Mouse (Mus musculus) monocyte, adult 5-6 weeks (primary cell): ENCODE results near the gene 0610030E20Rik. TPM values are rescaled to one million over a fixed set of nuclear protein-coding genes. Genes with fewer than 3 reads are reported as not detected.

Source experiments
- ATAC-seq: fragments of 153-309, 156-312 bp; replicated peaks from 2 replicates; pipeline ENCODE4 v1.8.0; 2017; ENCODE audit warnings: mild to moderate bottlenecking; ENCODE audit not compliant: low TSS enrichment, insufficient number of reproducible peaks, severe bottlenecking, poor library complexity, low FRiP score
- total RNA-seq: library from RNA; stranded (forward); fragments of 200-1000, 200-491, 200-594 nt; gene quantifications from 3 replicates; pipeline ENCODE4 v1.2.3, GENCODE M21; 2017

0610030E20Rik gene
- total RNA-seq, 1 experiment from 2014 or later, result 20.1 TPM

DNA sequence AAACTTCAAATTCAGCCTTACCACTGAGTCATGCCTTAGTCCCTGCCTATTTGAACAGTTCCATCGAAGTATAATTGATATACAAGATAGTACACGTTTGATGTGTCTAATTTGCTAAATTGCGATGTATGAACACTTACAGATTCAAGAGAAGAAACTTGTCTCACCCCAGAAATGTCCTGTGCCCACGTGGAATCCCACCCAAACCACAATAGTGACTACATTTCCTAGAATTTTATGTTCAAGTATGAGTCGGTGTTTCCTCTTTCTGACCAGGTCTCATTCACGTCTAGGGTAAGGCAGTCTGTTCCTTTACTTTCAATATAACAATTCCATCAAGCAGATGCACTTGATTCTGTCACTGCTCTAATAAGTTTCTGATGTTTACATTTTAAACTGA lies 1.5 kb upstream of the 0610030E20Rik start:
- ATAC-seq, result no peak

DNA sequence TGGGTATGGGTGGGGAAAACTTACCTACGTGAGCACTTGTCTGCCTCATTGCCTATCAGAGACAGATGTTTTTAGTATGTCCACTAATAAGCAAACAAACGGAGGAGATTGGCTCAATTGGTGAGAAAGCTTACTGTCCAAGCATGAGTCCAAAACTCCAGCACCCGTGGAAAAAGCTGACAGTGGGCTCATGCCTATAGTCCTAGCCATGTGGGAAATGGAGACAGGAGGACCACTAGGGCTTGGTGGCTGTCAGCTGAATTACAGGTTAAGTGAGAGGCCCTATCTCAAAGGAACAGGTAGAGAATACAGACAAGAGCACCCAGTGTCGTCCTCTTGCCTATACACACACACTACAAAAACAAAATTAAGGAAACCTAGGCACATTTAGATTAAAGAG lies 856 bp upstream of the 0610030E20Rik start:
- ATAC-seq, result no peak

DNA sequence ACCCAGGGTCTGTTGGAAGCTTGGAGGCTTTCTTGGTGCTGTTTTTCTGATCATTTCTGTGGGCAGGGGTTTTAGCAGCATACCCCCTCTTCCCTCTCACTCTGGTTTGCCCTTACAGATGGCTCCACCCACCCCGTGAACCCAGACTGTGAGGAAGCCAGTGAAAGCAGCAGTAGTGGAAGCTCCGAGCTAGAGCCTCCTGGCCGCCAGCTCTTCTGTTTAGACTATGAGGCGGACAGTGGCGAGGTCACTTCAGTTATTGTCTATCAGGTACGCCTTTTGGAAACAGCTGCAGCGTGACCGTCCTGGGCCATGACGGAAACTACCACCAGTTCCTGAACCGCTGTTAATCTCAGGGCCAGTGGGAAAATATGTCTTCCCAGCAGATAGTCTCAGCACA lies 1.3 kb downstream of the 0610030E20Rik start:
- ATAC-seq, result no peak

DNA sequence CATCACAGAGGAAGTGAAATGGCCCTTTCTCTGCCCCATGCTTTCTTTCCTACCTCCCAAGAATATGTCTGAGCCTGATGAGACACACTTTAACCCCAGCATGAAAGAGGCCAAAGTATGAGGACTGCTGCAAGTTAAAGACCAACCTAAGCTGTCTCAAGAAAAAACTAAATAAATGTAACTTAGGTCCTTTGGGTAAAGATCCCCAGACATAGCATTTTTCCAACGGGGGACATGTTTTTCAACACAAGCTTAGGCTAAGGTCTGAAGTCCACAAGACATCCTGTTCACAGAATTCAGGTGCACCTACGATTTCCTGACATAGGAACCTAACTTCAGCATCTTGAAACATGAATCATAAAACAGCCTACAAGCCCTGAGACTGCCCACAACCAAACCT lies 3.1 kb downstream of the 0610030E20Rik start:
- ATAC-seq, result no peak

DNA sequence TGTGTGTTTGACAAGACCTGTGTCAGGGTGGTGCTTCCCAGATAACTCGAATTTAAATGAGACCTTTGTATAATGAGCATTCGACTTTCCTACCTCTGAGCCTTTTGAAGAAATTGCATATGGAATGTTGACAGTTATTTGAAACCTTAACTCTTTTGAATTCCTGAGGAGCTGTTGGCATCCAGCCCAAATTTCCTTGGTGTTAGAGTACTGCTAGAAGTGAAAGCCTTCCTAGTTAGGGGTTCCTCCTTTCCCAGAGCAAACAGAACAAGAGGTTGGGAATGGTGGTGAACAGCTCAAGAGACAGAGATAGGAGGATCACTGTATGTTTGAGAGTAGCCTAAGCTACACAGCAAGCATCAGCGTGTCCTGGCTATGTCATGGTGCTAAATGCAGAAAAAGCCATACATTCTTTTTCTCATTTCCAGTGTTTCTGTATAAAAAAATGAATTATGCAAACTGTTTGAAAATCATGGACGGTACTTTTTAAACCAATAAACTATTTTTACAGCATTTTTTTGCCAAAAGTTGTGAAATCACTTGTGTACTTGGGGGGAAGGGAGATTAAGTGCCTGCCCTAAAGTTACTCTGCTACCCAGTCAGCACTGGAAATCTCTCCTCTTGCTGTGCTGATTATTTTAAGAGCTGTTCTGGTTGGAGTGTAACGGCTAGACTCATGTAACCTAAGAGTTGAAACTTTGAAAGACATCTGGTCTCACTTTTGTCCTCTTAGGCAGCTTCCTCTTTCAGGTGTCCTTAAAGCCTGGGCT lies 5.7 kb downstream of the 0610030E20Rik start:
- ATAC-seq, result no peak

DNA sequence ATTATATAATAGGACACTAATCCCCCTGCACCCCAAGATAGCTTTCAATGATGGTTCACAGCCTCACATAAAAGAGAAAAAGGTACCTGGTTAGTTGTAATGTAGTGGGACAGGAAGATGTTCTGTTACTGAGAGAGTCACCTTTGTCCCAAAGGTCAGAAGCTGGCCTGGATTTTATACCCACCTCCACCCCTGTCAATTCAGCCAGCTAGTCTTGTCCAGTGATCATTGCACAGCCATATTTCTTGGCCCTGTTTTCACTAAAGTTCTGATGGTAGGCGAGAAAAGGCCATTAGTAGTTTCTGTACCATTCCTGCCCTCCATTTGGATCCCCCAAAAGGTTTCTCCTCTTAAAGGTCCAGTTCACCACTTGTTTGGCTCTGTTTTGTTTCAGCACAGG lies 6.9 kb downstream of the 0610030E20Rik start:
- ATAC-seq, result no peak

DNA sequence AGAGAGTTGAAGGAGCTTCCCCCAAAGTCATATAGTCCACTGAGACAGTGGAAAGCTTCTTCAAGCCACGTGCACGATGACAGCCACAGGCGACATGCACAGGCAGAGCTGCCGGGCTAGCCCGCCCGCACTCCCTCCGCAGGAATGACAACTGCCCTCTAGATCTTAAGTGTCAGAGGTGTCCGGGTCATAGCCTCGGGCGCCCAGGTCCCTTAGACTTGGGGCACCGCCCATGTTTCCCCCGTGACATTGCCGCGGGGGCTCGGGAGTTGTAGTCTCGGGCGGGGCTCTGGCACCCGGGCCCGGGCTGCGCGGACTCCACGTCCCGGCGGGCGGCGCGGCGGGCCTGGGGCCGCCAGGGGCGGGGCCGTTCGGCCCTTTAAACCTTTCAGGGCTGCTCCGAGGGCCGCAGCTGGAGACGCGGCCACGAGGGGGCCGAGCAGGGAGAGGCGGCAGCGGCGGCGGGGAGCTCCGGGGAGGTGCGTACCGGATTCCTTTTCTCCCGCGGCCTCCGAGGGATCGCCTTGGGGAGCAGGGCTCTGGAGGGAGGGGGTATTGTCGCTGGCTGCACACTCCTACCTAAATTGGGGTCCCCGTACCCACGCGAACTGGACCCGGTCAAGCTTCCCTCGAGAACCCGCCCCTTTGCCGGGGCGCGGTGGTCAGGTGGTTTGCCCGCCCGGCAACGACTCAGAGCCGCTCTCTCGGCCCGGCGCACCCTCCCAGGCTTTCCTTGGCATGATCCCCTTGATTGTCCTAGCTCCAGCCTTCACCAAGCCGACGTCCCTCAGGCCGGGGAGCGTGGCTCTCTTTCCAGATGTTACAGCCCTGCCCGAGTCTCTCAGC lies 8.2 kb downstream of the 0610030E20Rik start, which contains the start of gene Tmem150a:
Gene Tmem150a (plus strand): TSS at position 382 of the 846 bp plus-strand sequence.
- ATAC-seq, result peak; percentile 20; the same call in 1 of the 2 replicates

DNA sequence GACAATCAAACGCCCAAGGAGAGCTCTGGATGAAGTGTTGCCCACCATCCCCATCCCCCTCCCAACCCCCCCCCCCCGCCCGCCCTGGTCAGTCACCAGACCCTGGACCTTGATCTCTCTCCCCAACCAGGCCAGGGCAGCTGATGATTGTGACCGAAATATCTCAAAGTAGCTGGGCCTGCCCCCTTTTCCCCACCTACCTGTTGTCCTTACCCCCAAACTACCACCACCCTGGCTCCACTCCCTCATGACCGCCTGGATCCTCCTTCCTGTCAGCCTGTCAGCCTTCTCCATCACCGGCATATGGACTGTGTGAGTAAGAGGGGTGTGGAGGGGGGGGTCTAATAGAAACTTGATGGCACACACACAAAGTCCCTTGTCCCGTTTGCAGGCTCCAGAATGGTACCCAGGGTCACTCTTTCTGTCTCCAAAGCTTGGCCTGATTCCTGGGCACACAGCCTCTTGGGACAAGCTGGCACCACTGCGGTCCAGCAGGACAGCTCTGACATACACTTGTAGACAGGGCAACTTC lies 8.9 kb downstream of the 0610030E20Rik start:
- no peak for ATAC-seq

DNA sequence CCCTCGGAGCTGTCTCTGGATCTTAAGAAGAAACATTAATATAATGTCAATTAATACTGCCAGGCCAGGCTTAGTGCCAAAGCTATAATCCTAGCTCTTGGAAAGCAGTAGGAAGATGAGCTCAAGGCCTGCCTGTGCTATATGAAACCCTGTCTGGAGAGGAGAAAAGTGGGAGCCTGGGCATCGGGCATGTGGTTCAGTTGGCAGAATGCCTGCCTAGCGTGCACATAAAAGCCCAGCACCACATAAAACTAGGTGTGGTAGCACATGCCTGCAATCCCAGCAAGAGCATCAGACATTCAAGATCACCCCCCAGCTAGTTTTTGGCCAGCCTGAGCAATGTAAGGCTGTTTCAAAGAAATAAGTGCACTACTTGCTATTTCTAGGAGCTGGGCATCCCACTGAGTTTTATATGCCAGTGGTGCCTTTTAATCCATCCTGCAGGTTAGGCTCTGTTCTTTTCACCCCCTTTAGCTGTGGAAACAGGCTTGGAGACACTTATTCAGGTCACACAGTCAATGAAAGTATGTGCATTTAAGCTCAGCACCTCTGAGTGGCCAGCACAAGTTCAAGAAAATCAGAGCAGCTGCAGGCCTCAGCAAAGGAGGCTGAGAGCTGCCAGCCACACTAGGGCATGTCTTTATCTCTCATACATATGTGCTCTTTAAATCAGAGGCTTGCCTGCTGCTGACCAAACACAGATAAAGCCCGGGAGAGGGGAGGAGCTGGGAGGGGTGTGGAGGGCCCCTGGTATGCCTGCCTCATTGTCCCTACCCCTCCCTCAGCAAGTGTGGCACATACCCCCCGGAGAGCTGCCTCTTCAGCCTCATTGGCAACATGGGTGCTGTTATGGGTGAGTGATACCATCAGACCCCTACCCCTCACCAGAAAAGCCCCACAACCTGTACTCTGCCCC lies 10.3 kb downstream of the 0610030E20Rik start:
- ATAC-seq, result no peak

DNA sequence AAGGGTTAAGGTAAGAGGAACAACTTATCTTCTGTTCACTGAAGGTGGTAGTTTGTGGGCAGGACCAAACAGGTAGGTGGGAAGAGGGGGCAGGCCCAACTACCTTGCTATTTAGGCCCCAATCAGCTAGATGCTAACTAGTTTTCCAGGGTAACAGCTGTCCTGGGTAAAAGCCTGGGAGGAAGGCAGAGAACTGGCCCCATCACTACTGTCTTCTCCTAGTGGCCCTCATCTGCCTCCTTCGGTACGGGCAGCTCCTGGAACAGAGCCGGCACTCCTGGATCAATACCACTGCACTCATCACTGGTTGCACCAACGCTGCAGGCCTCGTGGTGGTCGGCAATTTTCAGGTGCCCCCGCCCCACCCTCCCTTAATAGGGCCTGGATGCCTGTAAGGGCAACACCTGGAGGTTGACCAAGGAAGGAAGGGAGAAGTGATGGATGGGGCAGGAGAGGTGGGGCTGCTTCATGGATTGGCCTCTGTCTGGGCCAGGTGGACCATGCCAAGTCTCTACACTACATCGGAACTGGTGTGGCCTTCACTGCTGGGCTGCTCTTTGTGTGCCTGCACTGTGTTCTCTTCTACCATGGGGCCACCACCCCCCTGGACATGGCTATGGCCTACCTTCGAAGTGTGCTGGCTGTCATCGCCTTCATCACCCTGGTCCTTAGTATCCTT lies 11.1 kb downstream of the 0610030E20Rik start:
- ATAC-seq, result no peak

DNA sequence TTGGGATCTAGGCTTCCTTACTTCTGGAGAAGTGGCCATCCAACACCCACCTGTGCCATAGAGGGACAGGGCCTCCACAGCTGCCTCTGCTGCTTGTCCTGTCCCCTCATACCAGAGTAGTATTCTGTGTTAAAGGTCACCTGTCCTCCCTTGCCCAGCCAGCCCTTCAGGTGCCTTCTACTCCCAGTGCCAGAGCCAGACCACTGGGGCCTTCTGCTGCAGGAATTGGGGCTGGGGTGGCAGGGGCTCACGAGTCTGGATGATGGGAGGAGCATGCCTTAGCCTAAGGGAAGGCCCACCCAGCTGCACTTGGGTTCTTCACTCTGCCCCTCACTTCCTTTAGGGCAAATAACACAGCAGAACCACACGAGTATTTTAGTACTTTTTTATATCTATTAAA lies 12.2 kb downstream of the 0610030E20Rik start:
- ATAC-seq, result no peak

DNA sequence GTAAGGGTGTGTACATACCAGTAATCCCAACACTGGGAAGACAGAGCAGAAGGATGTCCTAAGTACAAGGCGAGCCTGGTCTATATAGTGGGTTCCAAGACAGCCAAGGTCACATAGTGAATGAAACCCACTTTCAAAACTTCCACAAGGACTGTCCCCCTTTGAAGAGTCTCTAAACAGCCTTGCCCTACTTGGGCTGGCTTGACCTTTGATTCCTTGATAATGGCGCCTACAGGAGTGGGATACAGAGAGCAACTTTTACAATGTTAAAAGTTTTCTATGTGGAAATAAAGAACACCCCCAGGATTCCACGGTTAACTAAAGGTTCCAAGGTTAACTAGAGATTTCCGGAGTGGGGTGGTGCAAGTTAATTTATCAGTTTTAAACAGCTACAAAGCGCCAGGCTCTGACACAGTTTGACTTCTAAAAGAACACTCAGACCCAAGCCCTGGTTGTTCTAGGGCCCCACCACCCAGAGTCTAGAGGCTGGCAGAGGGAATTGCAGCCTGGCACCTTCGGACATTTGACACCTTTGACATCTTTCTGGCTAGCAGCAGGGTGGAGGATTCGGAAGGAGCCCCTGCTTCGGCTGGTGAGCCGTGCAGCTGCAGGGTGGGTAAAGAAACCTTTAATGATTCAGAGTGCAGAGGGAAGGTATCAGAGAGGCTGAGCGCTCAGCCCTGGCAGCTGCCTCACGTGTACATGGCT lies 12.9 kb downstream of the 0610030E20Rik start:
- ATAC-seq, result no peak

DNA sequence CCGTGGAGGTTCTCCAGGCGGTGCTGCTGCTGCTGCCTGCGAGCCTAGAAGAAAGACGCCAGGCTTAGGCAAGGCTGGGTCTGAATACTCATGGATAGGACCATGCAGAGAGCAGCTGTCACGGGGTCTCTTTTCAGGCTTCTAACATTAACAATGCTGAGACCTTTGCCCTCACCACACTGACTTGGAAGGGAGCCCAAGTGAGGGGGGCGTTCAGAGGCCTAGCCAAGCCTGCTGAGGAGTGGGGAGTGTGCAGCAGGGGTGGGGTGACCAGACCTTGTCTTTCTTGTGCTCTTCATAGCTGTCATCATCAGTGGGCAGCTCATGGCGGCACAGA lies 13.4 kb downstream of the 0610030E20Rik start:
- no peak for ATAC-seq

DNA sequence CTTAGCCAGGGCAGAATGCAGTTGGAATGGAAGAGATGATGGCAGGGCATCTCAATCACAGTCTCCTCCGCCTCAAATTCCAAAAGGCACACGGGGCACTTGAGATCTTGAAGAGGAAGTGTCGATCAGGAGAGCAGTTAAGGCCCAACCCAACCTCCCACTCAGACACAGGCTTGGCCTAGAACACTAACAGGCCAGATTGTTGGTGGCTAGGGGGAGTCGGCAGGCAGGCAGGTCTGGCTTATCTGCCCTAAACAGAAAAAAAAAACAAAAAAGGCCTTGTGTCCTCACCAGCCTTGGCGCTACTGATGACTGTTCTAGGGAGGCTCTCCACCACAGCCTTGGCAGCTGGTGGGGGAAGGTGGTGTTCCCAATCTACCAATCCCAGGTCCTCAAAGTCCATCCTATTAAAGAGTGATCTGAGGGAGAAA lies 14.0 kb downstream of the 0610030E20Rik start:
- ATAC-seq, result no peak

DNA sequence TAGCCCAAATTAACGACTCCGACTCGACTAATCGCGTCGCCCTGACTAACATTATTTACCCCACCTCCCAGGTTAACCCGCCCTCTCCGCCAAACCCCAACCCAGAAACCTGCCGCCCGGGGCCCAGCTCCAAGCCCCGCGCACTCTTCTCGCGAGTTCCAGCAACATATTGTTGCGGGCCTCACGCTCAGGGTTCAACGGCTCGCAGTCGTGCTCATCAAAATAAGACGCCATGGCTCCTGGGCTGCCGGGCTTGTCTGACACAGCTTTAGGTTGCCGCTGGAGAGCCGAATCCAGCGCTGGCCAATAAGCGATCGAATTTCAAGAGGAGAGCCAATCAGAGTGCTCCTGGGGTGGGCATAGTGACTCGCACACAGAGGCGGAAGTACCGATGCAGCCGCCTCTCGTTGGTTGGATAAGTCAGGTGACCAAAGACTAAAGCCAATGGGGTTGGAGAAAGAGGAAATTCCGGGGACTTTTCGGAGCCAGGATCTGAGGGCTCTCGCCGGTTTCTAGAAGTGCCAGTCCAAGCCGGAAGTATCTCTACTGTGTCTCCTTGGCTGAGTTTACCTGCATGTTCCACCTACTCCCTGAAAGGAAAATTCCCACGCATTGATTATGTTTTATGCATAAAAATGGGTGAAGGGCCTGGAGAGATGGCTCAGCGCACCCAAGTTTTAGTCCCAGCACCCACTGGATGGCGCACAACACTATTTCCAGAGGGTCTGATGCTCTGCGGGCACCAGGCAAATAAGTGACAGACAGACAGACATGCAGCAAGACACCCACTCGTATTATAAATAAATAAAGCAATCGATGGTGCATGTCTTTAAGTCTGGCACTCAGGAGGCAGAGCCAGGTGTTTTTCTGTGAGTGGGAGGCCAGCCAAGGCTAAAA lies 15.3 kb downstream of the 0610030E20Rik start:
- ATAC-seq, result peak; percentile 98

DNA sequence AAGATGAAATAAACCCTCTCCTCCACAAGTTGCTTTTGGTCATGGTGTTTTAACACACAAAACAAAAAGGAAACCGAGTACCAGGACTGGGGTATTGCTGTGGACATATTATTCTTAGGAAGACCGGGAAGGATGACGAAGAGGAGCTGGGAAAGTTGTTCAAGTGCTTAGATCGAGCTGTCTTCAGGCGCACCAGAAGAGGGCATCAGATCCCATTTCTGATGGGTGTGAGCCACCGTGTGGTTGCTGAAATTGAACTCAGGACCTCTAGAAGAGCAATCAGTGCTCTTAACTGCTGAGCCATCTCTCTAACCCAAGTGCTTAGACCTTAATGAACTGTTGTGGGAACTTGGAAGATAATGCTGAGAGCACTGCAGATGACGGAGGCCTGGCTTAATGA lies 16.9 kb downstream of the 0610030E20Rik start:
- no peak for ATAC-seq

DNA sequence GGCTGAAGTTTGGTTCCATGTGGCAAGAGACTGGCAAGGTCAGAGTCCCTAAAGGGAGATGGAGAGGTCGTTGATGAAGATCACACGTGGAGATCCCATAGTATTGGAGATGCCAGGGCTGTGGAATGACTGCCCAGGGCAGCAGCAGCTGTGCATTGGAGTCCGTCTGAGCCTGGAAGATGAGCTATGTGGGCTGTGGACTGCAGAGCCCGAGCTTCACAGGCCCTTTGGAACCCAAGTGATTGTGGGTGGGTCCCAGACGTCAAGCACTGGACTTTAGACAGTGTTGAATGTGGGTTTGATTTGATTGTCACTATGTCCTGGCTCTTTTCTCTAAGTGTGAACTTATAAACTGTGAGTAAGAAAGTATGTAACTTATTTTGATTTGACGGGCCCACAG lies 17.9 kb downstream of the 0610030E20Rik start:
- ATAC-seq, result no peak
